In genomic region chr14:60659498-60659897, GRCm38 (mm10) we compare ENCODE assay signal across 14 mouse cellular contexts. TPM values are rescaled to one million over a fixed set of nuclear protein-coding genes. Genes with fewer than 3 reads are reported as not detected.
DNase-seq lines count a peak whose midpoint lies in the region; ATAC-seq and TF ChIP-seq lines count a peak whose summit lies in the region.
"Had no signal": no experiment of that assay in that cellular context is flagged by ENCODE, and none has a peak within 500 bp of the region (broad histone marks: within the 10 kb centered on the region; RNA-seq: fewer than 3 reads in every experiment).

No protein-coding gene starts in this region.

- no peak for TF ChIP-seq CTCF in kidney, adult 2 months (conservative IDR thresholded peaks at IDR 0.05; ENCODE audit: insufficient read depth, insufficient read length, low read depth, low read length)

- no peak for TF ChIP-seq POLR2A in kidney, adult 2 months (IDR thresholded peaks at IDR 0.05; ENCODE audit: low read depth, low read length)

- WGBS in kidney, adult 2 months = 49% methylated on average over 8 of the region's 8 CpGs
- 93% methylated on average over 8 of the region's 8 CpGs for WGBS in limb, embryonic 10.5 days
- 73% methylated on average over 8 of the region's 8 CpGs for WGBS in intestine, embryonic 16.5 days

- H3K9me3 ChIP-seq in limb, embryonic 10.5 days (replicated peaks) = no peaks in the 10 kb centered on the region
- H3K9me3 ChIP-seq in intestine, embryonic 16.5 days (ENCODE audit: control insufficient read depth, low read length) = no peaks in the 10 kb centered on the region
- H3K9me3 ChIP-seq: embryonic facial prominence, embryonic 15.5 days had no signal

- no peaks in the 10 kb centered on the region for H3K27me3 ChIP-seq in kidney, adult 2 months (replicated peaks; ENCODE audit: control insufficient read depth, insufficient read depth, low read length)
- H3K27me3 ChIP-seq in limb, embryonic 10.5 days (ENCODE audit: low read depth, poor library complexity, severe bottlenecking) = no peaks in the 10 kb centered on the region
- H3K27me3 ChIP-seq in intestine, embryonic 16.5 days (replicated peaks; ENCODE audit: control insufficient read depth, insufficient read depth, low read length) = no peaks in the 10 kb centered on the region
- H3K27me3 ChIP-seq: CH12.LX; embryonic facial prominence, embryonic 15.5 days had no signal

- no peak overlapping the region for H3K27ac ChIP-seq in kidney, adult 2 months (ENCODE audit: insufficient read depth, low read depth, low read length)
- no peak overlapping the region for H3K27ac ChIP-seq in limb, embryonic 10.5 days
- no peak overlapping the region for H3K27ac ChIP-seq in intestine, embryonic 16.5 days (ENCODE audit: low read length)
- H3K27ac ChIP-seq: embryonic facial prominence, embryonic 15.5 days had no signal

- no peak for ATAC-seq in intestine, embryonic 16.5 days

- no peak overlapping the region for H3K4me2 ChIP-seq in intestine, embryonic 16.5 days (ENCODE audit: low read depth, low read length)
- H3K4me2 ChIP-seq: embryonic facial prominence, embryonic 15.5 days had no signal

- H3K4me3 ChIP-seq in kidney, adult 2 months (ENCODE audit: insufficient read depth, low read depth, low read length) = no peak overlapping the region
- H3K4me3 ChIP-seq in limb, embryonic 10.5 days = no peak overlapping the region
- no peak overlapping the region for H3K4me3 ChIP-seq in intestine, embryonic 16.5 days (ENCODE audit: low read length)
- H3K4me3 ChIP-seq: embryonic facial prominence, embryonic 15.5 days had no signal

- H3K9ac ChIP-seq in intestine, embryonic 16.5 days (ENCODE audit: low read depth, low read length) = no peak overlapping the region
- H3K9ac ChIP-seq: embryonic facial prominence, embryonic 15.5 days had no signal

- DNase-seq in kidney, adult 2 months = peak; percentile 52
- no peak for DNase-seq in kidney, adult 11 months
- DNase-seq in frontal cortex, postnatal 36 days (ENCODE audit: low spot score in 2 of 2) = peak; percentile 81 to 91
- peak; percentile 64 to 70 for DNase-seq in layer of hippocampus, postnatal 36 days
- DNase-seq in right cerebral cortex, postnatal 10 days (ENCODE audit: low spot score in 2 of 2) = peak; percentile 89 to 94
- no peak for DNase-seq in limb, embryonic 10.5 days (ENCODE audit: low spot score)
- no peak for DNase-seq in thymus, postnatal 36 days
- DNase-seq: adrenal gland, postnatal 14 days; cerebellum, adult 9-10 months; gastrocnemius, postnatal 14 days; lung, postnatal 4 days had no signal

- peaks cover 57% of the 10 kb centered on the region for H3K4me1 ChIP-seq in kidney, adult 2 months (ENCODE audit: control insufficient read depth, insufficient read depth, low read length)
- H3K4me1 ChIP-seq in limb, embryonic 10.5 days = peaks cover 13% of the 10 kb centered on the region; the same call in 1 of the 2 replicates
- peaks cover 13% of the 10 kb centered on the region; the same call in 1 of the 2 replicates for H3K4me1 ChIP-seq in intestine, embryonic 16.5 days (ENCODE audit: control insufficient read depth, insufficient read depth, low read length)

- no peaks in the 10 kb centered on the region for H3K36me3 ChIP-seq in kidney, adult 2 months (ENCODE audit: control insufficient read depth, insufficient read depth, low read length)
- no peaks in the 10 kb centered on the region for H3K36me3 ChIP-seq in limb, embryonic 10.5 days
- no peaks in the 10 kb centered on the region for H3K36me3 ChIP-seq in intestine, embryonic 16.5 days (ENCODE audit: control insufficient read depth, insufficient read depth, low read length)
- H3K36me3 ChIP-seq: embryonic facial prominence, embryonic 15.5 days had no signal

RNA-seq across cellular contexts. Expression of gene Spata13, which starts 25.7 kb away (rescaled TPM):
- polyA plus RNA-seq in kidney, adult 2 months (2012; rRNA removed) = 24.1 and 27.7 TPM in 2 replicates
- total RNA-seq in layer of hippocampus, postnatal 36 days (2021) = 10 to 100 TPM; 25.6 to 31.8 TPM
- polyA plus RNA-seq in limb, embryonic 10.5 days (2016; fragmentation: Nextera tagmentation; extraction: Ambion mirVana) = 12.5 and 14.0 TPM in 2 replicates
- polyA plus RNA-seq in intestine, embryonic 16.5 days (2015; fragmentation: Nextera tagmentation; extraction: Ambion mirVana) = 19.9 and 22.6 TPM in 2 replicates

Comparison
In these comparisons a context has a peak if more than half of its experiments do, and no peak if none do; other contexts are left out.
1. DNase-seq: peak in kidney, adult 2 months (single experiment), frontal cortex, postnatal 36 days (2 of 2), layer of hippocampus, postnatal 36 days (2 of 2) and right cerebral cortex, postnatal 10 days (2 of 2); none in kidney, adult 11 months (single experiment), limb, embryonic 10.5 days (single experiment) and thymus, postnatal 36 days (0 of 2).